Mouse (Mus musculus) ES-Bruce4 (cell line): ENCODE results near the gene Sult2b1.

Experiments used
- CTCF ChIP-seq: IDR thresholded peaks from one replicate; pipeline ENCODE4 v1.8.1; 2011; ENCODE audit warnings: low read depth, low read length
- EP300 ChIP-seq: IDR thresholded peaks from 2 replicates; pipeline ENCODE4 v1.6.1; 2011; ENCODE audit warnings: low read depth, low read length; ENCODE audit not compliant: insufficient read depth
- POLR2A ChIP-seq: IDR thresholded peaks from one replicate; pipeline ENCODE4 v1.8.1; 2011; ENCODE audit warnings: low read length; ENCODE audit not compliant: insufficient read depth

GRCm38 (mm10) chr7:45716952-45717917 is 67.2 kb downstream of the Sult2b1 start:
- TF ChIP-seq CTCF (no peak), EP300 (no peak), POLR2A (no peak)
